Mouse (Mus musculus) thymus, postnatal 0 days (tissue): ENCODE measurements around the gene Arhgdig. TPM values are rescaled to one million over a fixed set of nuclear protein-coding genes. Genes with fewer than 3 reads are reported as not detected.
"Not testable (repeated sequence)": the region's sequence is repeated elsewhere in the genome, so short reads cannot be mapped to it uniquely, and the experiment has no call there.

Source experiments
- DNase-seq: peaks from one replicate; pipeline ENCODE4 v3.0.0-alpha.2; 2015; ENCODE audit warnings: low spot score
- polyA plus RNA-seq: library from polyadenylated mRNA; unstranded; fragments of >200 nt; fragmentation: Nextera tagmentation; extraction: Ambion mirVana; gene quantifications from 2 replicates; pipeline ENCODE4 v1.2.1, GENCODE M21; 2015

Gene Arhgdig
- polyA plus RNA-seq, 1 experiment from 2014 or later, result 0.92 TPM

GRCm38 (mm10) chr17:26206392-26206791, 1.2 kb downstream of the Arhgdig start:
- DNase-seq, result no peak

GRCm38 (mm10) chr17:26204766-26205165, 2.8 kb downstream of the Arhgdig start:
- DNase-seq, result no peak

GRCm38 (mm10) chr17:26203321-26203811, 4.2 kb downstream of the Arhgdig start:
- peak; percentile 13 for DNase-seq

- no peak for DNase-seq
Observed at GRCm38 (mm10) chr17:26202737-26203136, 4.8 kb downstream of the Arhgdig start, which contains the start of gene Rgs11. Gene Rgs11, plus strand, starts transcription at chr17:26202951.

- DNase-seq, result no peak
Observed at GRCm38 (mm10) chr17:26201998-26202397, 5.6 kb downstream of the Arhgdig start.

- DNase-seq, result peak; percentile 8
Observed at GRCm38 (mm10) chr17:26200831-26201705, 6.5 kb downstream of the Arhgdig start.

GRCm38 (mm10) chr17:26198892-26199291, 8.7 kb downstream of the Arhgdig start, which contains the start of gene Pdia2:
Gene Pdia2, minus strand, starts transcription at chr17:26199087.
- DNase-seq, result no peak

GRCm38 (mm10) chr17:26192481-26193190, 14.9 kb downstream of the Arhgdig start:
- no peak for DNase-seq

GRCm38 (mm10) chr17:26191486-26191885, 16.1 kb downstream of the Arhgdig start:
- DNase-seq, result not testable (repeated sequence)

- no peak for DNase-seq
Observed at GRCm38 (mm10) chr17:26188091-26188805, 19.3 kb downstream of the Arhgdig start.

GRCm38 (mm10) chr17:26187592-26187991, 20.0 kb downstream of the Arhgdig start:
- no peak for DNase-seq

GRCm38 (mm10) chr17:26181179-26181578, 26.4 kb downstream of the Arhgdig start:
- no peak for DNase-seq

- no peak for DNase-seq
Observed at GRCm38 (mm10) chr17:26178611-26179010, 29.0 kb downstream of the Arhgdig start.

GRCm38 (mm10) chr17:26175248-26175647, 32.3 kb downstream of the Arhgdig start:
- DNase-seq, result not testable (repeated sequence)

GRCm38 (mm10) chr17:26168039-26168438, 39.5 kb downstream of the Arhgdig start:
- peak; percentile 69 for DNase-seq

- DNase-seq, result no peak
Observed at GRCm38 (mm10) chr17:26162736-26163135, 44.9 kb downstream of the Arhgdig start.

GRCm38 (mm10) chr17:26151886-26152630, 55.5 kb downstream of the Arhgdig start:
- no peak for DNase-seq
